Comparison of ENCODE assay signal across 9 mouse cellular contexts in genomic region chr7:82533747-82534504, GRCm38 (mm10).
DNase-seq lines count a peak whose midpoint lies in the region; ATAC-seq lines count a peak whose summit lies in the region.
"Had no signal": no experiment of that assay in that cellular context is flagged by ENCODE, and none has a peak within 500 bp of the region (broad histone marks: within the 10 kb centered on the region; RNA-seq: fewer than 3 reads in every experiment).

No protein-coding gene starts in this region.

- no peak for DNase-seq in heart, postnatal 25 days (ENCODE audit: low spot score)
- DNase-seq in adipocyte (ENCODE audit: low spot score) = peak; percentile 33
- DNase-seq in lung, postnatal 36 days = peak; percentile 65
- no peak for DNase-seq in gastrocnemius, postnatal 36 days
- no peak for DNase-seq in gastrocnemius, postnatal 10 days
- no peak for DNase-seq in spleen, postnatal 14 days (ENCODE audit: low spot score in 2 of 2)

- H3K27ac ChIP-seq in heart, embryonic 15.5 days = no peak overlapping the region
- H3K27ac ChIP-seq in intestine, embryonic 16.5 days (ENCODE audit: low read length) = peak overlapping the region; percentile 38; the same call in 1 of the 2 replicates

- intact Hi-C loops in heart, postnatal 25 days (cut with DNase I) = no loop called here
- intact Hi-C loops in gastrocnemius, postnatal 36 days (cut with DNase I) = no loop called here

- H3K4me3 ChIP-seq in heart, embryonic 15.5 days = no peak overlapping the region
- H3K4me3 ChIP-seq in intestine, embryonic 16.5 days (ENCODE audit: low read length) = no peak overlapping the region

- 49% methylated on average over 12 of the region's 12 CpGs for WGBS in heart, embryonic 15.5 days
- 53% methylated on average over 12 of the region's 12 CpGs for WGBS in intestine, embryonic 16.5 days

- H3K27me3 ChIP-seq in heart, embryonic 15.5 days = no peaks in the 10 kb centered on the region
- H3K27me3 ChIP-seq in intestine, embryonic 16.5 days (replicated peaks; ENCODE audit: control insufficient read depth, insufficient read depth, low read length) = no peaks in the 10 kb centered on the region

- H3K4me1 ChIP-seq in heart, embryonic 15.5 days (replicated peaks) = peaks cover 8% of the 10 kb centered on the region; the same call in 1 of the 2 replicates
- H3K4me1 ChIP-seq in intestine, embryonic 16.5 days (ENCODE audit: control insufficient read depth, insufficient read depth, low read length) = peaks cover 3% of the 10 kb centered on the region; the same call in 1 of the 2 replicates

- peak; percentile 39; the same call in 1 of the 2 replicates for ATAC-seq in heart, embryonic 15.5 days (replicated peaks; ENCODE audit: insufficient number of reproducible peaks, insufficient read depth, low FRiP score, low read depth)
- ATAC-seq in intestine, embryonic 16.5 days = peak; percentile 85
- ATAC-seq: inflammation-experienced regulatory T-cells, adult 6 months had no signal

- H3K36me3 ChIP-seq in heart, embryonic 15.5 days = no peaks in the 10 kb centered on the region
- H3K36me3 ChIP-seq in intestine, embryonic 16.5 days (ENCODE audit: control insufficient read depth, insufficient read depth, low read length) = no peaks in the 10 kb centered on the region

- no peak overlapping the region for H3K4me2 ChIP-seq in heart, embryonic 15.5 days
- no peak overlapping the region for H3K4me2 ChIP-seq in intestine, embryonic 16.5 days (ENCODE audit: low read depth, low read length)

- no peak overlapping the region for H3K9ac ChIP-seq in heart, embryonic 15.5 days
- H3K9ac ChIP-seq in intestine, embryonic 16.5 days (ENCODE audit: low read depth, low read length) = no peak overlapping the region

- no peaks in the 10 kb centered on the region for H3K9me3 ChIP-seq in heart, embryonic 15.5 days (replicated peaks)
- no peaks in the 10 kb centered on the region for H3K9me3 ChIP-seq in intestine, embryonic 16.5 days (ENCODE audit: control insufficient read depth, low read length)

Comparison
In these comparisons a context has a peak if more than half of its experiments do, and no peak if none do; other contexts are left out.
1. DNase-seq: peak in adipocyte (single experiment) and lung, postnatal 36 days (single experiment); none in heart, postnatal 25 days (single experiment), gastrocnemius, postnatal 36 days (0 of 2), gastrocnemius, postnatal 10 days (single experiment) and spleen, postnatal 14 days (0 of 2).